Mouse (Mus musculus): ENCODE data around the gene Taok2. TPM values are rescaled to one million over a fixed set of nuclear protein-coding genes. Genes with fewer than 3 reads are reported as not detected.

Gene Taok2
- total RNA-seq, 2 experiments from 2014 or later = 22.3 to 23.5 TPM

- peak overlapping the region; percentile 96 for H3K27ac ChIP-seq
- DNase-seq = peak; percentile 99
- intact Hi-C loops (cut with DNase I) = loop anchor here (2.0 to 5.0 kb wide), 4 partner anchors 14 to 141 kb away; partner anchors contain the start of genes Kctd13, Mapk3, Maz and Taok2
Measured at GRCm38 (mm10) chr7:126898102-126898990, 13.8 kb upstream of the Taok2 start.

GRCm38 (mm10) chr7:126897390-126898101 is 13.0 kb upstream of the Taok2 start:
- peak overlapping the region; percentile 96 for H3K27ac ChIP-seq
- intact Hi-C loops (cut with DNase I) = loop anchor here (2.0 to 5.0 kb wide), 4 partner anchors 13 to 140 kb away; partner anchors contain the start of genes Kctd13, Mapk3, Maz and Taok2
- TF ChIP-seq CTCF (IDR thresholded peaks at IDR 0.05) = no peak
- DNase-seq = peak; percentile 39
- H3K4me3 ChIP-seq = peak overlapping the region; percentile 79

More at GRCm38 (mm10) chr7:126898102-126898990, 13.8 kb upstream of the Taok2 start:
- peak overlapping the region; percentile 79 for H3K4me3 ChIP-seq
- TF ChIP-seq CTCF (IDR thresholded peaks at IDR 0.05) = no peak

GRCm38 (mm10) chr7:126896912-126897311 is 12.4 kb upstream of the Taok2 start:
- no peak for TF ChIP-seq CTCF (IDR thresholded peaks at IDR 0.05)
- H3K4me3 ChIP-seq = peak overlapping the region; percentile 79
- DNase-seq = no peak
- H3K27ac ChIP-seq = peak overlapping the region; percentile 96
- intact Hi-C loops (cut with DNase I) = loop anchor here (5.0 kb wide), 2 partner anchors 130 to 140 kb away; partner anchors contain the start of genes Mapk3 and Maz

GRCm38 (mm10) chr7:126888852-126889251 is 4.3 kb upstream of the Taok2 start:
- peak; percentile 34 for DNase-seq
- Histone ChIP-seq H3K4me3 (peak overlapping the region; percentile 45), H3K27ac (peak overlapping the region; percentile 56; the same call in 1 of the 2 replicates)

GRCm38 (mm10) chr7:126887281-126887680 is 2.8 kb upstream of the Taok2 start:
- intact Hi-C loops (cut with DNase I) = no loop called here
- DNase-seq = no peak
- H3K27ac ChIP-seq = no peak overlapping the region
- no peak overlapping the region for H3K4me3 ChIP-seq
- TF ChIP-seq CTCF (IDR thresholded peaks at IDR 0.05) = no peak

More at GRCm38 (mm10) chr7:126888852-126889251, 4.3 kb upstream of the Taok2 start:
- intact Hi-C loops (cut with DNase I) = no loop called here
- peak; percentile 54 for TF ChIP-seq CTCF (IDR thresholded peaks at IDR 0.05)

- Histone ChIP-seq H3K27ac (peak overlapping the region; percentile 97), H3K4me3 (peak overlapping the region; percentile 94)
- peak; percentile 30 for DNase-seq
- no peak for TF ChIP-seq CTCF (IDR thresholded peaks at IDR 0.05)
- intact Hi-C loops (cut with DNase I) = loop anchor here (2.0 to 5.0 kb wide), 3 partner anchors 15 to 61 kb away; partner anchors contain the start of gene Ino80e
Measured at GRCm38 (mm10) chr7:126883731-126884181, 747 bp downstream of the Taok2 start.

- intact Hi-C loops (cut with DNase I) = loop anchor here (5.0 kb wide), 1 partner anchor 59 kb away; no protein-coding TSS in a partner anchor
- TF ChIP-seq CTCF (IDR thresholded peaks at IDR 0.05) = no peak
- DNase-seq = no peak
- Histone ChIP-seq H3K27ac (peak overlapping the region; percentile 97), H3K4me3 (peak overlapping the region; percentile 94)
Measured at GRCm38 (mm10) chr7:126881040-126881439, 3.5 kb downstream of the Taok2 start.

- no peak overlapping the region for H3K27ac ChIP-seq
- TF ChIP-seq CTCF (IDR thresholded peaks at IDR 0.05) = no peak
- no peak for DNase-seq
- intact Hi-C loops (cut with DNase I) = no loop called here
- no peak overlapping the region for H3K4me3 ChIP-seq
Measured at GRCm38 (mm10) chr7:126877239-126877638, 7.3 kb downstream of the Taok2 start.

GRCm38 (mm10) chr7:126870520-126870891 is 14.0 kb downstream of the Taok2 start:
- TF ChIP-seq CTCF (IDR thresholded peaks at IDR 0.05) = no peak
- peak overlapping the region; percentile 35 for H3K27ac ChIP-seq
- no peak for DNase-seq
- intact Hi-C loops (cut with DNase I) = no loop called here
- no peak overlapping the region for H3K4me3 ChIP-seq

- intact Hi-C loops (cut with DNase I) = no loop called here
- Histone ChIP-seq H3K27ac (peak overlapping the region; percentile 35), H3K4me3 (no peak overlapping the region)
- TF ChIP-seq CTCF (IDR thresholded peaks at IDR 0.05) = no peak
- DNase-seq = no peak
Measured at GRCm38 (mm10) chr7:126869780-126870519, 14.6 kb downstream of the Taok2 start.

GRCm38 (mm10) chr7:126868003-126868402 is 16.5 kb downstream of the Taok2 start:
- Histone ChIP-seq H3K4me3 (no peak overlapping the region), H3K27ac (no peak overlapping the region)
- TF ChIP-seq CTCF (IDR thresholded peaks at IDR 0.05) = no peak
- intact Hi-C loops (cut with DNase I) = no loop called here
- no peak for DNase-seq

GRCm38 (mm10) chr7:126867534-126867933 is 17.0 kb downstream of the Taok2 start:
- Histone ChIP-seq H3K4me3 (no peak overlapping the region), H3K27ac (no peak overlapping the region)
- TF ChIP-seq CTCF (IDR thresholded peaks at IDR 0.05) = no peak
- no peak for DNase-seq
- intact Hi-C loops (cut with DNase I) = no loop called here

Data from gastrocnemius, adult 2 months (tissue).